Mouse (Mus musculus) gastrocnemius, adult 18-20 months (tissue): Measurements from ENCODE around the gene Ano6. TPM values are rescaled to one million over a fixed set of nuclear protein-coding genes. Genes with fewer than 3 reads are reported as not detected.

ENCODE experiments used
- microRNA-seq: library from miRNA; unstranded; fragments of <30 nt; microRNA quantifications from one replicate; pipeline ENCODE4 v1.2.0, GENCODE M21; 2021
- total RNA-seq, 2 experiments: library from RNA; stranded (reverse); gene quantifications; 2 replicates each; pipeline ENCODE4 v1.2.3; 2021

The Ano6 gene
- total RNA-seq, 2 experiments from 2014 or later, result 37.9 to 45.8 TPM

Small RNAs within 50 kb of the gene (microRNA-seq; reads per million reads assigned to microRNA genes)
- not detected for gene Gm25070

Other genes starting within 250 kb of the Ano6 start
- gene Dbx2, start 134.9 kb upstream of the Ano6 start, total RNA-seq, result under 1 TPM in 1 of 2 experiments, not detected in 1; 0.18 TPM